Mouse (Mus musculus): ENCODE results near the gene Golt1a. TPM values are rescaled to one million over a fixed set of nuclear protein-coding genes. Genes with fewer than 3 reads are reported as not detected.

Gene Golt1a
- polyA plus RNA-seq, 1 experiment, result not detected

- H3K4me3 ChIP-seq (ENCODE audit: insufficient read depth, poor library complexity, severe bottlenecking), result no peak overlapping the region
- H3K79me3 ChIP-seq (ENCODE audit: low read depth), result no peaks in the 10 kb centered on the region
These were observed 42.5 kb upstream of the Golt1a start for GRCm38 (mm10) chr1:133267094-133267493.

DNA sequence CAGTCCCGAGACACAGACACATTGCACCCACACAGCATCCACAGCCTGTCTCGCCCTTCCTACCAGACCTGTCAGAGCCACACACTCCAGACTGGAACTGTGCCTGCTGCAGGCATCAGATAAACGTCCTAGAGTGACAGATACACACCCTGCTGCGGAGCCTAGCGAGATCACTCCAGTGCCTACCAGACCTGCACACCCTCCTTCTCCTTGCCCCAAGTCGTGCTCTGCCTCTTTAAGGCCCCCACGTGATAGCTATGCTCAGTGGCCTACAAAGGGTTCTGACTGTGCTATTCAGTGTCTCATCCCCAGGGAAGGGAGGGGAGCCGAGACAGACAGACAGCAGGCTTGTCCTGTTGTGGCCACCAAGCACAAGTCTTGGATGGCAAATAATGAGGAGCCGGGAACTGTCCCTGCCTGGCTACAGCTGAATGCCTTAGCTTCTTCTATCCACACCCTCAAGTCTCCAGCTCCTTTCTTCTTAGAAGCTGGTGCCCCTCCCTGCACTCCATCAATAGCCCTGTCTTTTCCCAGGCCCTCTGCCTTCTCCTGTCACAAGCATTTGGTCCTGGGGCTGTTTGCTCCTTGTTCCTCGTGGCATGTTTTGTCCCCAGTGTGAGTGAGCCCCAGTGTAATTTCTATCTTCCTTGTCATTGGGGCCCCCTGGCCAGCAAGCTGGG lies 41.6 kb upstream of the Golt1a start:
- no peaks in the 10 kb centered on the region for H3K79me3 ChIP-seq (ENCODE audit: low read depth)
- H3K36me3 ChIP-seq (ENCODE audit: control insufficient read depth, insufficient read depth), result no peaks in the 10 kb centered on the region
- H3K27me3 ChIP-seq (ENCODE audit: control insufficient read depth, insufficient read depth, insufficient read length), result peaks cover 27% of the 10 kb centered on the region
- H3K4me3 ChIP-seq (ENCODE audit: insufficient read depth, poor library complexity, severe bottlenecking), result no peak overlapping the region
- TF ChIP-seq FOSL1 (IDR thresholded peaks at IDR 0.05; ENCODE audit: insufficient read depth, low read length, poor library complexity, severe bottlenecking) (no peak), USF1 (IDR thresholded peaks at IDR 0.05; ENCODE audit: low read depth) (no peak), MYOD1 (IDR thresholded peaks at IDR 0.05; ENCODE audit: control insufficient read depth, insufficient read length, low read depth) (no peak), CEBPB (IDR thresholded peaks at IDR 0.05; ENCODE audit: low read depth) (no peak), MYOG (IDR thresholded peaks at IDR 0.05; ENCODE audit: control insufficient read depth, extremely low read depth, insufficient read length) (no peak), MAX (IDR thresholded peaks at IDR 0.05) (no peak), CTCF (IDR thresholded peaks at IDR 0.05; ENCODE audit: control insufficient read depth, insufficient read depth, insufficient read length) (no peak)
- H3ac ChIP-seq (ENCODE audit: control insufficient read depth, insufficient read length, low read depth), result no peak overlapping the region
- H3K79me2 ChIP-seq (ENCODE audit: control insufficient read depth, insufficient read depth), result no peaks in the 10 kb centered on the region

More at GRCm38 (mm10) chr1:133267094-133267493, 42.5 kb upstream of the Golt1a start:
- Histone ChIP-seq H3K36me3 (ENCODE audit: control insufficient read depth, insufficient read depth) (no peaks in the 10 kb centered on the region), H3ac (ENCODE audit: control insufficient read depth, insufficient read length, low read depth) (no peak overlapping the region), H3K27me3 (ENCODE audit: control insufficient read depth, insufficient read depth, insufficient read length) (peaks cover 35% of the 10 kb centered on the region), H3K79me2 (ENCODE audit: control insufficient read depth, insufficient read depth) (no peaks in the 10 kb centered on the region)
- TF ChIP-seq CEBPB (IDR thresholded peaks at IDR 0.05; ENCODE audit: low read depth) (no peak), CTCF (IDR thresholded peaks at IDR 0.05; ENCODE audit: control insufficient read depth, insufficient read depth, insufficient read length) (no peak), USF1 (IDR thresholded peaks at IDR 0.05; ENCODE audit: low read depth) (no peak), MYOD1 (IDR thresholded peaks at IDR 0.05; ENCODE audit: control insufficient read depth, insufficient read length, low read depth) (no peak), MYOG (IDR thresholded peaks at IDR 0.05; ENCODE audit: control insufficient read depth, extremely low read depth, insufficient read length) (no peak), MAX (IDR thresholded peaks at IDR 0.05) (no peak), FOSL1 (IDR thresholded peaks at IDR 0.05; ENCODE audit: insufficient read depth, low read length, poor library complexity, severe bottlenecking) (no peak)

- Histone ChIP-seq H3K79me2 (ENCODE audit: control insufficient read depth, insufficient read depth) (no peaks in the 10 kb centered on the region), H3K4me3 (ENCODE audit: insufficient read depth, poor library complexity, severe bottlenecking) (no peak overlapping the region), H3K27me3 (ENCODE audit: control insufficient read depth, insufficient read depth, insufficient read length) (peaks cover 24% of the 10 kb centered on the region), H3ac (ENCODE audit: control insufficient read depth, insufficient read length, low read depth) (no peak overlapping the region), H3K79me3 (ENCODE audit: low read depth) (no peaks in the 10 kb centered on the region), H3K36me3 (ENCODE audit: control insufficient read depth, insufficient read depth) (no peaks in the 10 kb centered on the region)
- TF ChIP-seq MYOG (IDR thresholded peaks at IDR 0.05; ENCODE audit: control insufficient read depth, extremely low read depth, insufficient read length), result no peak
- TF ChIP-seq MAX (IDR thresholded peaks at IDR 0.05), result no peak
- TF ChIP-seq USF1 (IDR thresholded peaks at IDR 0.05; ENCODE audit: low read depth), result no peak
- no peak for TF ChIP-seq CTCF (IDR thresholded peaks at IDR 0.05; ENCODE audit: control insufficient read depth, insufficient read depth, insufficient read length)
These were observed 41.1 kb upstream of the Golt1a start for GRCm38 (mm10) chr1:133268503-133268902.

DNA sequence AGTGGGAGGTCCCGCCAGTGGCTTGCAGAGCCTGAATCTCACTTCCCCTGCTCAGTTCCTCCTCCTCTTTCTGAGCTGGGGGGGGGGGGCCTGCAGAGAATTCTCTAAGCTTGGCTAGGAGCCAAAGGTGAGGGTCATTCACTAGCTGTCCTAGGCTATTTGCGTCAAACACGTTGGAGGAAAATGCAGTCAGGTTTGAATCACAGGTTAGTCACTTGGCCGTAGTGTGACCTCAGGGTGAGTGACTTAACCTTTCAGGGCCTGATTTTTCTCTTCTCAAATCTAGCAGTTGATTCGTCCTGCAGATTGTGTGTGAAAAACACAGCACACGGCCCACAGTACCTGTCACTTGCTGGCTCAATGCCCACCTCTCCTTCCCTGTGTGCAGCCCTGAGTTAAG lies 39.3 kb upstream of the Golt1a start:
- H3ac ChIP-seq (ENCODE audit: control insufficient read depth, insufficient read length, low read depth), result no peak overlapping the region
- H3K79me2 ChIP-seq (ENCODE audit: control insufficient read depth, insufficient read depth), result no peaks in the 10 kb centered on the region
- no peaks in the 10 kb centered on the region for H3K79me3 ChIP-seq (ENCODE audit: low read depth)
- H3K4me3 ChIP-seq (ENCODE audit: insufficient read depth, poor library complexity, severe bottlenecking), result no peak overlapping the region
- no peaks in the 10 kb centered on the region for H3K36me3 ChIP-seq (ENCODE audit: control insufficient read depth, insufficient read depth)
- H3K27me3 ChIP-seq (ENCODE audit: control insufficient read depth, insufficient read depth, insufficient read length), result peaks cover 10% of the 10 kb centered on the region
- TF ChIP-seq MYOD1 (IDR thresholded peaks at IDR 0.05; ENCODE audit: control insufficient read depth, insufficient read length, low read depth), result no peak
- no peak for TF ChIP-seq USF1 (IDR thresholded peaks at IDR 0.05; ENCODE audit: low read depth)
- TF ChIP-seq CEBPB (IDR thresholded peaks at IDR 0.05; ENCODE audit: low read depth), result no peak
- no peak for TF ChIP-seq FOSL1 (IDR thresholded peaks at IDR 0.05; ENCODE audit: insufficient read depth, low read length, poor library complexity, severe bottlenecking)
- TF ChIP-seq MAX (IDR thresholded peaks at IDR 0.05), result no peak
- no peak for TF ChIP-seq CTCF (IDR thresholded peaks at IDR 0.05; ENCODE audit: control insufficient read depth, insufficient read depth, insufficient read length)
- TF ChIP-seq MYOG (IDR thresholded peaks at IDR 0.05; ENCODE audit: control insufficient read depth, extremely low read depth, insufficient read length), result no peak

- no peak overlapping the region for H3K4me3 ChIP-seq (ENCODE audit: insufficient read depth, poor library complexity, severe bottlenecking)
- no peak for TF ChIP-seq MYOG (IDR thresholded peaks at IDR 0.05; ENCODE audit: control insufficient read depth, extremely low read depth, insufficient read length)
- no peak for TF ChIP-seq CEBPB (IDR thresholded peaks at IDR 0.05; ENCODE audit: low read depth)
- H3ac ChIP-seq (ENCODE audit: control insufficient read depth, insufficient read length, low read depth), result no peak overlapping the region
- H3K79me3 ChIP-seq (ENCODE audit: low read depth), result no peaks in the 10 kb centered on the region
- peaks cover 3% of the 10 kb centered on the region for H3K27me3 ChIP-seq (ENCODE audit: control insufficient read depth, insufficient read depth, insufficient read length)
- H3K36me3 ChIP-seq (ENCODE audit: control insufficient read depth, insufficient read depth), result no peaks in the 10 kb centered on the region
- H3K79me2 ChIP-seq (ENCODE audit: control insufficient read depth, insufficient read depth), result no peaks in the 10 kb centered on the region
These were observed 35.4 kb upstream of the Golt1a start for GRCm38 (mm10) chr1:133274163-133274562.

DNA sequence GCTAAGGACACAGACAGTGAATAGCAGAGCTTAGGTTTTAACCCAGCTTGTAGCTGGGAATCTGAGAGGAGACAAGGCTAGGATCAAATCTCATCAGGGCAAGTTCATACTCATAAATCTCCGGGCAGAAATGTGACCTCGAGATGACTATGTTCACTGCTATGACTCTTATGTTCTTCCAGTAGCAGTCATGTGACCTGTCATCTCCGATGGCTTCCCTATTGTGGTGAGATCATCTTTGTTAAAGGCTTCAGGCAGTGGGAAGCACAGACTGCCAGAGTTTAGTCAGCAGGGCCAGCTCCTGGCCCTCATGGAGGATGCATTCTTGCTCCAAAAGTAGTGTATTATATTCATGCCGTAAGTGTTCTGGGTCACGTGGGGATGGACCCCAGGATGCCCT lies 32.6 kb upstream of the Golt1a start:
- Histone ChIP-seq H3K27me3 (ENCODE audit: control insufficient read depth, insufficient read depth, insufficient read length) (peaks cover 3% of the 10 kb centered on the region), H3ac (ENCODE audit: control insufficient read depth, insufficient read length, low read depth) (no peak overlapping the region), H3K4me3 (ENCODE audit: insufficient read depth, poor library complexity, severe bottlenecking) (no peak overlapping the region), H3K36me3 (ENCODE audit: control insufficient read depth, insufficient read depth) (no peaks in the 10 kb centered on the region), H3K79me2 (ENCODE audit: control insufficient read depth, insufficient read depth) (no peaks in the 10 kb centered on the region), H3K79me3 (ENCODE audit: low read depth) (no peaks in the 10 kb centered on the region)
- TF ChIP-seq MYOD1 (IDR thresholded peaks at IDR 0.05; ENCODE audit: control insufficient read depth, insufficient read length, low read depth) (no peak), USF1 (IDR thresholded peaks at IDR 0.05; ENCODE audit: low read depth) (peak; percentile 94)
